Mouse (Mus musculus) limb, embryonic 14.5 days (tissue): ENCODE results near the gene Arrdc1. TPM values are rescaled to one million over a fixed set of nuclear protein-coding genes. Genes with fewer than 3 reads are reported as not detected.

Experiments used
- ATAC-seq: fragments of 200-750 bp; cut with Nextera tagmentation; 2 replicates; pipeline ENCODE4 v1.8.0; 2017; ENCODE audit warnings: low read depth, moderate number of reproducible peaks, moderate TSS enrichment; ENCODE audit not compliant: low FRiP score
- DNase-seq: peaks from one replicate; pipeline ENCODE4 v3.0.0-alpha.2; 2015; ENCODE audit warnings: low spot score
- H3K27ac ChIP-seq: fragments of 300-500 bp; sonication (generic); replicated peaks from 2 replicates; pipeline ENCODE4 v1.5.1; 2014; ENCODE audit warnings: low read depth, mild to moderate bottlenecking, low read length, moderate library complexity, mixed read lengths
- H3K27me3 ChIP-seq: fragments of 300-500 bp; sonication (generic); 2 replicates; pipeline ENCODE4 v1.6.1; 2014; ENCODE audit warnings: low read length, mixed read lengths; ENCODE audit not compliant: control insufficient read depth, insufficient read depth
- H3K36me3 ChIP-seq: fragments of 300-500 bp; sonication (generic); 2 replicates; pipeline ENCODE4 v1.6.1; 2014; ENCODE audit warnings: mild to moderate bottlenecking, low read length, moderate library complexity, mixed read lengths; ENCODE audit not compliant: control insufficient read depth, insufficient read depth
- H3K4me1 ChIP-seq: fragments of 300-500 bp; sonication (generic); 2 replicates; pipeline ENCODE4 v1.6.1; 2014; ENCODE audit warnings: antibody characterized with exemption, low read length, mixed read lengths; ENCODE audit not compliant: control insufficient read depth, insufficient read depth
- H3K4me2 ChIP-seq: fragments of 300-500 bp; sonication (generic); replicated peaks from 2 replicates; pipeline ENCODE4 v1.6.1; 2014; ENCODE audit warnings: low read depth, mild to moderate bottlenecking, low read length, moderate library complexity; ENCODE audit not compliant: severe bottlenecking
- H3K4me3 ChIP-seq: fragments of 300-500 bp; sonication (generic); replicated peaks from 2 replicates; pipeline ENCODE4 v1.5.1; 2014; ENCODE audit warnings: low read length
- H3K9ac ChIP-seq: fragments of 300-500 bp; sonication (generic); 2 replicates; pipeline ENCODE4 v1.6.1; 2014; ENCODE audit warnings: mild to moderate bottlenecking, low read depth, low read length, moderate library complexity; ENCODE audit not compliant: severe bottlenecking
- H3K9me3 ChIP-seq: fragments of 300-500 bp; sonication (generic); 2 replicates; pipeline ENCODE4 v1.6.1; 2016; ENCODE audit warnings: low read length; ENCODE audit not compliant: control insufficient read depth
- POLR2A ChIP-seq: fragments of 200-500 bp; IDR thresholded peaks from 2 replicates; pipeline ENCODE4 v1.8.0; 2012; ENCODE audit warnings: inconsistent platforms, mild to moderate bottlenecking, moderate library complexity, borderline replicate concordance; ENCODE audit not compliant: insufficient read depth, insufficient read length; ENCODE audit errors: extremely low read depth
- WGBS: fragments of 180-500 bp; shearing (Covaris S2); extraction: QIAGEN DNeasy Blood & Tissue Kit; methylation state at CpG from one replicate; pipeline ENCODE4 v1.1.7; 2014; 5-methylcytosine and 5-hydroxymethylcytosine counted together
- polyA plus RNA-seq, 2 experiments: library from polyadenylated mRNA; depleted of rRNA in 1 of 2; stranded (reverse) in 1 of 2; unstranded in 1 of 2; fragments of >200 nt; fragmentation: Nextera tagmentation in 1 of 2; extraction: Ambion mirVana in 1 of 2; gene quantifications; 2 replicates each; pipeline versions ENCODE4 v1.2.1 to v1.2.3; 2012 to 2014

Gene Arrdc1
- polyA plus RNA-seq, 2 experiments = 34.1 to 65.0 TPM

DNA sequence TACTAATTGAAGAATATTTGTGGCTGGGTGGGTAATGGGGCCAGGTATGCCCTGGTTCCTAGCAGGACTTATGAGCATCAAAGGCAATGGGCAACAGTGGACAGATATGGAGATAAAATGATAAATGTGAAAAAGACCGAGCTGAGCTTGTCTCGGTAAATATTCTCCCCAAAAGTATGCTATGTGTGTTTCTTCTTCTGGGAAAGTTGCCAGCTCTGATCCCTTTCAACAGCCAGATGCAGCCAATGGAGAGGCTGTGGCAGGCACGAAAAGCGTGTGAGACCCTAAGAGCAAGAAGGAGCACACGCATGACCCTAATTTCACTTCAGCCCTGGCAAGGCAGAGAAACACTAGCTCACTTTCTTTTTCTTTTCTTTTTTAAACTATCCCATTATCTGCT lies 34.0 kb downstream of the Arrdc1 start:
- no peak for TF ChIP-seq POLR2A
- Histone ChIP-seq H3K4me1 (no peaks in the 10 kb centered on the region), H3K27me3 (no peaks in the 10 kb centered on the region), H3K9me3 (no peaks in the 10 kb centered on the region), H3K4me3 (no peak overlapping the region), H3K4me2 (no peak overlapping the region), H3K36me3 (0 out of 2 replicates have a peak, but pooled peaks cover 7% of the 10 kb centered on the region), H3K27ac (no peak overlapping the region), H3K9ac (no peak overlapping the region)
- no peak for DNase-seq
- 62% methylated on average over 5 of the region's 5 CpGs for WGBS
- no peak for ATAC-seq

- WGBS = 95% methylated on average over 2 of the region's 2 CpGs
- TF ChIP-seq POLR2A = no peak
- H3K4me2 ChIP-seq = no peak overlapping the region
Measured at GRCm38 (mm10) chr2:24899292-24899691, 35.8 kb downstream of the Arrdc1 start.

DNA sequence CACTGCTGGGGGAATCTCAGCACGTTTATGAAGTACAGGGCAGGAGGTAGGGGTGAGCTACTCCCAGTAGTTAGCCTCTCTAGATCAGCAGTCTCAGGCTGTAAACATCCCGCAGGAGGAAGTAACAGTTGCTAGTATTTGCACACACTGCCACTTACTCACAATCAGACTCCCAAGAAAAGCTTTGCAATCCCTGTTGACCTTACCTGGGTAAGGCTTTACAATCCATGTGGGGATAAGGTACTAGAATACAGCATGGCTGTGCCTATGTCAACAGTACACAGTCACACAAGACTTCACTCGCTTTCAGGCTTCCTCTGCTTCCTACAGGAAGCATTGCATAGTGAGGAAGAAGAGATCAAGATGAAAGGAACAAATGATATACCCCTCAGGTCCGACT lies 38.3 kb downstream of the Arrdc1 start:
- Histone ChIP-seq H3K27me3 (no peaks in the 10 kb centered on the region), H3K4me3 (no peak overlapping the region), H3K4me1 (no peaks in the 10 kb centered on the region), H3K9me3 (no peaks in the 10 kb centered on the region), H3K4me2 (no peak overlapping the region), H3K36me3 (0 out of 2 replicates have a peak, but pooled peaks cover 7% of the 10 kb centered on the region), H3K27ac (no peak overlapping the region), H3K9ac (no peak overlapping the region)
- WGBS = 75% methylated on average over 4 of the region's 4 CpGs
- ATAC-seq = no peak
- no peak for TF ChIP-seq POLR2A
- no peak for DNase-seq

More at GRCm38 (mm10) chr2:24899292-24899691, 35.8 kb downstream of the Arrdc1 start:
- DNase-seq (no peak), ATAC-seq (no peak)
- Histone ChIP-seq H3K27ac (no peak overlapping the region), H3K4me1 (no peaks in the 10 kb centered on the region), H3K27me3 (no peaks in the 10 kb centered on the region), H3K9me3 (no peaks in the 10 kb centered on the region), H3K4me3 (no peak overlapping the region), H3K9ac (no peak overlapping the region), H3K36me3 (0 out of 2 replicates have a peak, but pooled peaks cover 7% of the 10 kb centered on the region)

DNA sequence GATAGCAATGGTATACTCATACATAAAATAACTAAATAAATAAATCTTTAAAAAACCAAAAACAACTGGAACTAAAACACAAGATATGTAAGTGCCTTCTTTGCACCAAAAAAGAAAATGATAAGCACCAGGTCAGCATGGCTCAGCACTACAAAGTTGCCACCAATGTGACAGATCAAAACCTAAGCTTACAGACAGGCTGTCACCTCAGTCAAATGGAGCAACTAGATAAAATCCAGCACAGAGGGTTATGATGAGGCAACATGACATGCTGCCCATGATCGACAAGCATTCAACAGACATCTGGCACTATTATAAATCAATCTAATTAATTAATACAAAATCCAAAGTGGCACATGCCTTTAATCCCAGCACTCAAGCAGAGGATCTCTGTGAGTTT lies 40.8 kb downstream of the Arrdc1 start:
- H3K36me3 ChIP-seq = 0 out of 2 replicates have a peak, but pooled peaks cover 7% of the 10 kb centered on the region
- no peaks in the 10 kb centered on the region for H3K9me3 ChIP-seq
- H3K4me3 ChIP-seq = no peak overlapping the region
- H3K4me2 ChIP-seq = no peak overlapping the region
- no peak for DNase-seq
- no peak overlapping the region for H3K9ac ChIP-seq
- no peak overlapping the region for H3K27ac ChIP-seq
- no peak for TF ChIP-seq POLR2A
- no peaks in the 10 kb centered on the region for H3K4me1 ChIP-seq
- no peaks in the 10 kb centered on the region for H3K27me3 ChIP-seq
- no peak for ATAC-seq
- WGBS = 91% methylated on average over 1 of the region's 1 CpGs

DNA sequence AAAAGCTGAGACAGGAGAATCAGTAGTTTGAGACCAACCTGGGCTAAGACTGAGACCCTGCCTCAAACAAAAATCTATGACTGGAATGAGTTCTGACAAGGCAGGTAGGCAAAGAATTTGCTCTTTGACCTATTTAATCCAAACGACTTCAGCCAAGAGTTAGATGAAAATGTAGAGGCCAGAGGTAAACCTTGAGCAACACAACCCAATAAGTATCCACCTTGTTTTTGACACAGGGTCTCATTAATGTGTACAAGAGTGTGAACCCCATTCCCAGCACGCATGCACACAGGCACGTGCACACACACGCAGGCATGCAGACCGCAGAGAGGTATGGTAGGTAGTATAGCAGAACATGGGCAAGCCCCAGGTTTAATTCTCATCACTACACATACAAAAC lies 42.7 kb downstream of the Arrdc1 start:
- Histone ChIP-seq H3K4me3 (no peak overlapping the region), H3K27ac (no peak overlapping the region), H3K4me2 (no peak overlapping the region), H3K36me3 (no peaks in the 10 kb centered on the region), H3K4me1 (no peaks in the 10 kb centered on the region), H3K9ac (no peak overlapping the region), H3K9me3 (no peaks in the 10 kb centered on the region), H3K27me3 (no peaks in the 10 kb centered on the region)
- DNase-seq (no peak), ATAC-seq (no peak)
- no peak for TF ChIP-seq POLR2A
- 89% methylated on average over 5 of the region's 5 CpGs for WGBS
